Mouse (Mus musculus): ENCODE results near the gene Itpripl2.

Gene Itpripl2

DNA sequence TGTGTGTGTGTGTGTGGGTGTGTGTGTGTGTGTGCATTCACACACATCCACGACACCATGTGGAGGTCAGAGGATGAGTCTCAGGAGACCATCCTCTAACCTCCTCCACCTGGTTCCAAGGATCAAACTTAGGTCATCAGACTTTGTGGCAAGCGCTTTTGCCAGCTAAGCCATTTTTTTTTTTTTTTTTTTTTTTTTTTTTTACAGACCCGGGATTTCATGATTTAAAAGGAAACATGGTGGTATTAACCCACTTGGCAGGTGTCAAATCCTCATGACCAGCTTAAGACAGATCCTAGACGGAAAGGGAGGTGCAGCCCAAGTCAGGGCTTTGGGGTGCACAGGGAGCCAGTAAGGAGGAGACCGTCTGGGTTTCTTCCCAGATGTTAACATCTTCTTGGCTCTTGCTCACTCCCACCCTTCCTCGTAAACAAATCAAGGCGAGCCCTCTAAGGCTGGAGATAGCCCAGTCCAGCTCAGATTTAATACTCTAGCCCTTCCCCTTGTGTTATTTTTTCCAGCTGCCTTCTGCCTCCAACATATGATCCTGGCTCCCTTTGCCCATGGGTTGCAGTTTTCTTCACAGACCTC lies 47.8 kb downstream of the Itpripl2 start:
- DNase-seq (ENCODE audit: low spot score in 2 of 2): peak in 1 of 2 experiments; percentile 19

DNA sequence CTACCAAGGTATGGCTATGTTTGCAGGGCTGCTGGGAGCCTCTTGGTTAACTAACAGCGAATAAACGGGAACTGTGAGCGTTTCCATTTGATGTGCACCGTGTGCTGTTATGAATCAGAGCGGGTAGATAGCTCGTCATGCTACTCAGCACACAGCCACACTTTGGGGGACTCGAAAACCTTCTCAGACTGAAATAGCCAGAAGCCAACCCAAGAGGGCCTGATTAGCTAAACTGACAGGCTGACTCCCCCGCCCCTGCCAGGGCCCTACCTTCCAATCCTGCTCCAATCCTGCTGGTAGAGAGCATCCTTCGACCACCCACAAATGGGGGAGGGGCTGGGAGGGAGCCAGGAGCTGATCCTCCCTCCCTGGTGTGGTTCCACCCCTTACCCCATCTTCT lies 48.4 kb downstream of the Itpripl2 start:
- no peak for DNase-seq (ENCODE audit: low spot score in 2 of 2)

DNA sequence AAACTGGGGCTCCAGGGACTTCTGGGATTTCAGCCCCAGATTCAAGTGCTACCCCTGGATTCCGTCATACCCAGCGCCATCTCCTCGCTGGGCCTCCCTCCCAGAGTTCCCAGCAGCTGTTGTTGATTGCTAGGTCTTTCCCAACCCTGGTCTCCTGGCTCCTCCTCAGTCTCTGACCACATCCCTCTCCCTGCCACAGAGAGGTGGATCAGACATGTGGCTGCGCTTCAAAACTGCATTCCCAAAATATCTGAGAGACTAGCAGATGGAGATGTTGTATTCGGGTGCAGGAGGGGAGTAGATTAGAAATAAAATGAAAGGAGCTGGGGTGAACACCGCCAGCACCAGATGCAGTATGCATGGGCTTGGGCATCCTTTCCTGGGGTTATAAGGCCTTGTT lies 50.2 kb downstream of the Itpripl2 start:
- peak in 1 of 2 experiments; percentile 25 for DNase-seq (ENCODE audit: low spot score in 2 of 2)

DNA sequence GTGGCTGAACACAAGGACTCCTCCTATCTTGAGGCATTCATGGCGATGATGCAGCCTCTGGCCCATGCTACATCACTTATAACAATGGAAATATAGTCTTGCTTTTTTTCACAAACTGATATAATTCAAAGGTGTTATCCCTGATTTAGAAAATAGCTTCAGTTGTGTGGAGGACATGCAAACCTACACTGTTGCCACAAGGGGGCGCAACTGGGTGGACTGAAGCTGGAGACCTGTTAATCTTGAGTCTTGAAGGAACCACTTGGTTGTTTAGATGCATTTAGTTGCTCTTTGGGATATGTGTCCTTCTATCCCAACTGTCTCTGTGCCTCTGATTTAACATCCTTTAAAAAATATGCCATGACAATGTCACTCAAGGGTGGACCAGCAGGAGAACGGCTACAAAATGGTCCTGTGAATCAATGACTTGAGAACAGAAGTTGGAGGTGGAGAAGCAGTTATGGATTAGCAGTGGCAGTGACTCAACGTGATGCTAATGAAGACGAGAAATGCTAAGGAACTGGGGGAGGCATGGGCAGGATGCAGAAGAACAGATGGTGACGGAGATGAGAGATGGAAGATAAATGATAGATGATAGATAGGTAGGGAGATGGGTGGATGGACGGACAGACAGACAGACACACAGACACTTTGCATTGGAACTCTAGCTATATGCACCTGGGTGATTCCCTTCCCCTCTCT lies 54.5 kb downstream of the Itpripl2 start:
- DNase-seq (ENCODE audit: low spot score in 2 of 2): no peak
